Mouse (Mus musculus) heart, adult 2 months (tissue): ENCODE measurements at regions not wholly inside any gene's neighbourhood (a gene's known extent, or its start where the extent isn't known, plus 50 kb on each side); places are given as distances from the start of the nearest gene placed in this dataset.

ENCODE experiments used
- EP300 ChIP-seq: fragments of 200-500 bp; IDR thresholded peaks from 2 replicates; pipeline ENCODE4 v1.6.1; 2011; ENCODE audit warnings: low read depth, low read length, control low read depth; ENCODE audit not compliant: insufficient read depth
- POLR2A ChIP-seq: fragments of 200-500 bp; IDR thresholded peaks from 2 replicates; pipeline ENCODE4 v1.6.1; 2011; ENCODE audit warnings: mild to moderate bottlenecking, low read depth, low read length, control low read depth; ENCODE audit not compliant: insufficient read depth

DNA sequence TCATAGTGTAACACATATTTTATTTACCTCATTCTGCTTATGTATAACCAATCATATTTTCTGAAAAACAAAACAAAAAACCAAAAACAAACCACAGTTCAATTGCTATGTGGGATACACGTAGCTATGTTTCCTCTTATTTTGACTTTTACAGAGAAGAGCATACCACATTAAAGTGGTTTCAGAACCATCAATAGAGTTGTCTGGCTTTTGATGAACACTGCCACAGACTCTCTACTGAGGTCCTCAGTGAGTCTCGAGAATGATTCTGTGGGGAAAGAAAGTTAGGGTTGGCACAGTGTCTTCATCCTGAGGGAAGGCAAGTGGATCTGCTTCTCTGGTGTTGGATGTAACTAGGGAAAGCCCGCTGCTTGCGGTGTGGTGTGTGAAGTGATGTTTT lies 201.8 kb downstream of the Ankrd50 start:
- TF ChIP-seq EP300 (no peak), POLR2A (no peak)
